10 mouse cellular contexts compared by ENCODE assay signal in the genomic region with DNA sequence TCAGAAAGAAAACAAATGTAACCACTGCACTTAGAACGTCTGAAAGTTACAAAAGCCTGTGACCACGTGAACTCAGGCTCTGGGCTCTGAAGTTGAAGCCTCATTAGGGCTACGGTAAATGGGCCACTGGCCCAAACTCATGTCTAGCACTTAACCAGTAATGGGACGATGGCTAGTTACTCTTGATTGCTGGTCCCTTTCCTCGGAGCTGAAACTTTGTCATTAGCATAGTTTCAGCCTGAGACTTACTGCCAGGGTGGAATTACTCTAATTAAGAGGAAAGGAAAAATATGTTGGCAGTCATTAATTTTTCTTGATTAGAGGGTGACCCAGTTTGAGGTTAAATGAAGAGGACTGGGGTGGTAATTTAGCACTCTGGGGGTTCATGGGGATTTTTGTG.
"Had no signal": no experiment of that assay in that cellular context is flagged by ENCODE, and none has a peak within 500 bp of the region (broad histone marks: within the 10 kb centered on the region; RNA-seq: fewer than 3 reads in every experiment).

No protein-coding gene starts in this region.

- H3K36me3 ChIP-seq: kidney, embryonic 15.5 days; limb, embryonic 13.5 days; midbrain, embryonic 12.5 days; neural tube, embryonic 15.5 days had no signal

- H3K9me3 ChIP-seq: kidney, embryonic 15.5 days; limb, embryonic 13.5 days; midbrain, embryonic 12.5 days; neural tube, embryonic 15.5 days had no signal

- DNase-seq: kidney, adult 18-20 months; kidney, postnatal 4 days; lung, adult 18-20 months; right cerebral cortex, postnatal 25 days; thymus, postnatal 36 days had no signal

- H3K27ac ChIP-seq: kidney, embryonic 15.5 days; limb, embryonic 13.5 days; liver, embryonic 14.5 days; midbrain, embryonic 12.5 days; neural tube, embryonic 15.5 days had no signal

- H3K4me2 ChIP-seq: kidney, embryonic 15.5 days; limb, embryonic 13.5 days; midbrain, embryonic 12.5 days; neural tube, embryonic 15.5 days had no signal

- H3K4me1 ChIP-seq: kidney, embryonic 15.5 days; limb, embryonic 13.5 days; midbrain, embryonic 12.5 days; neural tube, embryonic 15.5 days had no signal

- H3K4me3 ChIP-seq: kidney, embryonic 15.5 days; limb, embryonic 13.5 days; midbrain, embryonic 12.5 days; neural tube, embryonic 15.5 days had no signal

- H3K27me3 ChIP-seq: kidney, embryonic 15.5 days; limb, embryonic 13.5 days; midbrain, embryonic 12.5 days; neural tube, embryonic 15.5 days had no signal

- H3K9ac ChIP-seq: kidney, embryonic 15.5 days; limb, embryonic 13.5 days; liver, embryonic 14.5 days; midbrain, embryonic 12.5 days; neural tube, embryonic 15.5 days had no signal
